In the genomic region with DNA sequence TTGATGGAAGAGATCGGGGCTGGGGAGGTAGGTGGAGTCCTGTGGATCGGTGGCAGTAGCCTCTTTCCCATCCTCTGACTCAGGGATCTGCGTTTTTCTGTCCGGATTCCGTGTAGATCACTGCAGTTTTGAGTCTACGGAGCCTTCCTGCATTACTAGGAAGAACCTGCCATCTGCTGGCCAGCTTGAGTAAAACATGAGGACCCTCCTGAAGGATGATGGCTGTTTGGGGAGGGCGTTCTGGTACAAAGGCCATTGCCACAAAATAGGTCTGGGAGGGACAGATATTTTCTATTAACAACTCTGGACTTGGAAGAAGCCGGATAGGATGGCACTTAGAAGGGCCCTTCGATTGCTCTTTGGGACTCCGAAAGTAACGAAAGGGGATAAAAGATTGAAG, we compare ENCODE assay signal across 8 mouse cellular contexts. TPM values are rescaled to one million over a fixed set of nuclear protein-coding genes. Genes with fewer than 3 reads are reported as not detected.
A peak's percentile ranks its signal among the peaks of the same experiment; 100 is the strongest.
DNase-seq lines count a peak whose midpoint lies in the region; ATAC-seq and TF ChIP-seq lines count a peak whose summit lies in the region.

No protein-coding gene starts in this region.

- no peak for TF ChIP-seq POLR2A in small intestine, adult 2 months (IDR thresholded peaks at IDR 0.05; ENCODE audit: low read depth, low read length)

- no peaks in the 10 kb centered on the region for H3K27me3 ChIP-seq in embryonic facial prominence, embryonic 11.5 days (ENCODE audit: control insufficient read depth, insufficient read depth, low read length)
- no peaks in the 10 kb centered on the region for H3K27me3 ChIP-seq in limb, embryonic 11.5 days (ENCODE audit: control insufficient read depth, insufficient read depth, low read length)
- H3K27me3 ChIP-seq in midbrain, embryonic 13.5 days, result no peaks in the 10 kb centered on the region
- no peaks in the 10 kb centered on the region for H3K27me3 ChIP-seq in small intestine, adult 2 months (ENCODE audit: control insufficient read depth, insufficient read depth, low read length)

- peak overlapping the region; percentile 41; the same call in 1 of the 2 replicates for H3K9ac ChIP-seq in embryonic facial prominence, embryonic 11.5 days (replicated peaks; ENCODE audit: low read length)
- H3K9ac ChIP-seq in limb, embryonic 11.5 days (ENCODE audit: low read length), result no peak overlapping the region
- H3K9ac ChIP-seq in midbrain, embryonic 13.5 days (replicated peaks), result peak overlapping the region; percentile 50

- no peaks in the 10 kb centered on the region for H3K9me3 ChIP-seq in embryonic facial prominence, embryonic 11.5 days (replicated peaks; ENCODE audit: control insufficient read depth, low read length)
- H3K9me3 ChIP-seq in limb, embryonic 11.5 days (ENCODE audit: control insufficient read depth, low read length), result no peaks in the 10 kb centered on the region
- no peaks in the 10 kb centered on the region for H3K9me3 ChIP-seq in midbrain, embryonic 13.5 days

- no peak for ATAC-seq in embryonic facial prominence, embryonic 11.5 days (replicated peaks; ENCODE audit: insufficient number of reproducible peaks, low FRiP score, low TSS enrichment, low read depth)
- ATAC-seq in limb, embryonic 11.5 days (ENCODE audit: insufficient number of reproducible peaks, low FRiP score, low TSS enrichment, low read depth), result no peak
- ATAC-seq in midbrain, embryonic 13.5 days, result peak; percentile 80

- 5% methylated on average over 11 of the region's 11 CpGs for WGBS in embryonic facial prominence, embryonic 11.5 days
- 7% methylated on average over 11 of the region's 11 CpGs for WGBS in limb, embryonic 11.5 days
- 5% methylated on average over 11 of the region's 11 CpGs for WGBS in midbrain, embryonic 13.5 days
- WGBS in small intestine, adult 2 months, result 4% methylated on average over 11 of the region's 11 CpGs

- no peaks in the 10 kb centered on the region for H3K36me3 ChIP-seq in embryonic facial prominence, embryonic 11.5 days (replicated peaks; ENCODE audit: control insufficient read depth, insufficient read depth, low read depth, low read length)
- H3K36me3 ChIP-seq in limb, embryonic 11.5 days (ENCODE audit: control insufficient read depth, insufficient read depth, low read length), result no peaks in the 10 kb centered on the region
- no peaks in the 10 kb centered on the region for H3K36me3 ChIP-seq in midbrain, embryonic 13.5 days
- H3K36me3 ChIP-seq in small intestine, adult 2 months (ENCODE audit: control insufficient read depth, insufficient read depth, low read length), result no peaks in the 10 kb centered on the region

- no peak overlapping the region for H3K27ac ChIP-seq in embryonic facial prominence, embryonic 11.5 days (replicated peaks; ENCODE audit: low read depth, low read length)
- no peak overlapping the region for H3K27ac ChIP-seq in limb, embryonic 11.5 days (replicated peaks; ENCODE audit: low read depth, low read length)
- H3K27ac ChIP-seq in midbrain, embryonic 13.5 days, result peak overlapping the region; percentile 8; the same call in 1 of the 2 replicates
- no peak overlapping the region for H3K27ac ChIP-seq in small intestine, adult 2 months (ENCODE audit: insufficient read depth, low read depth, low read length)

- H3K4me3 ChIP-seq in embryonic facial prominence, embryonic 11.5 days (ENCODE audit: low read depth, low read length), result peak overlapping the region; percentile 31
- H3K4me3 ChIP-seq in limb, embryonic 11.5 days (ENCODE audit: low read depth, low read length), result peak overlapping the region; percentile 22
- H3K4me3 ChIP-seq in midbrain, embryonic 13.5 days (replicated peaks), result peak overlapping the region; percentile 44
- H3K4me3 ChIP-seq in small intestine, adult 2 months (ENCODE audit: low read depth, low read length), result no peak overlapping the region; the same call in 1 of the 2 replicates

- peak; percentile 52 for DNase-seq in 3134 (ENCODE audit: extremely low read depth, insufficient read length, low spot score)
- peak; percentile 77 for DNase-seq in adrenal gland, postnatal 25 days
- DNase-seq in embryonic facial prominence, embryonic 11.5 days (ENCODE audit: low spot score), result peak; percentile 91
- DNase-seq in heart, adult 18-20 months, result peak; percentile 82 to 92
- peak; percentile 83 for DNase-seq in kidney, adult 18-20 months
- DNase-seq in limb, embryonic 11.5 days (ENCODE audit: low spot score), result peak; percentile 88

- H3K4me2 ChIP-seq in embryonic facial prominence, embryonic 11.5 days (ENCODE audit: low read depth, low read length), result peak overlapping the region; percentile 59
- peak overlapping the region; percentile 44; the same call in 1 of the 2 replicates for H3K4me2 ChIP-seq in limb, embryonic 11.5 days (ENCODE audit: low read depth, severe bottlenecking)
- H3K4me2 ChIP-seq in midbrain, embryonic 13.5 days (replicated peaks), result peak overlapping the region; percentile 69

- TF ChIP-seq CTCF in small intestine, adult 2 months (IDR thresholded peaks at IDR 0.05; ENCODE audit: extremely low read depth, insufficient read length, insufficient replicate concordance, low read depth, low read length), result peak; percentile 84; the same call in 1 of the 2 replicates

- no peaks in the 10 kb centered on the region for H3K4me1 ChIP-seq in embryonic facial prominence, embryonic 11.5 days (ENCODE audit: control insufficient read depth, insufficient read depth, low read length)
- H3K4me1 ChIP-seq in limb, embryonic 11.5 days (ENCODE audit: control insufficient read depth, insufficient read depth, low read length), result 0 out of 2 replicates have a peak, but pooled peaks cover 2% of the 10 kb centered on the region
- 0 out of 2 replicates have a peak, but pooled peaks cover 2% of the 10 kb centered on the region for H3K4me1 ChIP-seq in midbrain, embryonic 13.5 days (replicated peaks)
- no peaks in the 10 kb centered on the region for H3K4me1 ChIP-seq in small intestine, adult 2 months (ENCODE audit: control insufficient read depth, insufficient read depth, insufficient read length, low read length)

RNA-seq across cellular contexts. Expression of a gene that starts 4.6 kb away (rescaled TPM):
- total RNA-seq in adrenal gland, postnatal 25 days (2021), result not detected in 2 replicates
- polyA plus RNA-seq in embryonic facial prominence, embryonic 11.5 days (2014; fragmentation: Nextera tagmentation; extraction: Ambion mirVana), result not detected in 2 replicates
- total RNA-seq in heart, adult 18-20 months (2021), result under 1 TPM in 1 of 2 experiments, not detected in 1; 0.10 TPM
- 0.07 TPM in 1 of 2 replicates, not detected in the other for polyA plus RNA-seq in limb, embryonic 11.5 days (2014; fragmentation: Nextera tagmentation; extraction: Ambion mirVana)
- polyA plus RNA-seq in midbrain, embryonic 13.5 days (2015; fragmentation: Nextera tagmentation; extraction: Ambion mirVana), result 0.05 and 0.14 TPM in 2 replicates
- polyA plus RNA-seq in small intestine, adult 2 months (2012; rRNA removed), result 0.03 TPM in 1 of 2 replicates, not detected in the other

RNA-seq across cellular contexts. Expression of a gene that starts 38.7 kb away (rescaled TPM):
- total RNA-seq in adrenal gland, postnatal 25 days (2021), result 108 and 109 TPM in 2 replicates
- 67.0 and 67.3 TPM in 2 replicates for polyA plus RNA-seq in embryonic facial prominence, embryonic 11.5 days (2014; fragmentation: Nextera tagmentation; extraction: Ambion mirVana)
- 10 to 100 TPM; 79.4 to 86.7 TPM for total RNA-seq in heart, adult 18-20 months (2021)
- 51.0 and 51.4 TPM in 2 replicates for polyA plus RNA-seq in limb, embryonic 11.5 days (2014; fragmentation: Nextera tagmentation; extraction: Ambion mirVana)
- 88.3 and 93.5 TPM in 2 replicates for polyA plus RNA-seq in midbrain, embryonic 13.5 days (2015; fragmentation: Nextera tagmentation; extraction: Ambion mirVana)
- polyA plus RNA-seq in small intestine, adult 2 months (2012; rRNA removed), result 23.8 and 59.5 TPM in 2 replicates
